Mouse (Mus musculus): ENCODE results near the gene Dcdc2b.

DNA sequence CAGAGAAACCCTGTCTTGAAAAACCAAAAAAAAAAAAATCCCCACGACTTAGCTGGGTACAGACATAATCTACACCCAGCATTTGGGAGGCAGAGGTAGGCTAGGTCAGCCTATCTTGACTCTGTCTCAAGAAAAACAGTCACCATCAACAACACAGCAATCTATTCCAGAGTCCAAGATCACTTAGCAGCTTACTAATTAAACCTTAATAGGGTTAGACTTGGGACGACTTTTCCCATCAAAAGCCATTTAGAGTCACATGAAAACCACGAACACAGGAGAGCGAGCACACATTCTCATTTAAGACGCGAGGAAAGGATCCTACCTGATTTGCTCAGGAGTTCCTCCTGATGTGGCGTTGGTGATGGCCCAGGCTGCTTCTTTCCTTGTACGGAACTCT lies 36.3 kb upstream of the Dcdc2b start:
- no peak for TF ChIP-seq POLR2A (IDR thresholded peaks at IDR 0.05; ENCODE audit: borderline replicate concordance, control insufficient read depth, low read depth, low read length)
- no peak for TF ChIP-seq CTCF (IDR thresholded peaks at IDR 0.05; ENCODE audit: control insufficient read depth, insufficient read depth, low read length)
